Mouse (Mus musculus): ENCODE measurements around the gene Fam186a.
"Not testable (repeated sequence)": the region's sequence is repeated elsewhere in the genome, so short reads cannot be mapped to it uniquely, and the experiment has no call there.

Fam186a gene

DNA sequence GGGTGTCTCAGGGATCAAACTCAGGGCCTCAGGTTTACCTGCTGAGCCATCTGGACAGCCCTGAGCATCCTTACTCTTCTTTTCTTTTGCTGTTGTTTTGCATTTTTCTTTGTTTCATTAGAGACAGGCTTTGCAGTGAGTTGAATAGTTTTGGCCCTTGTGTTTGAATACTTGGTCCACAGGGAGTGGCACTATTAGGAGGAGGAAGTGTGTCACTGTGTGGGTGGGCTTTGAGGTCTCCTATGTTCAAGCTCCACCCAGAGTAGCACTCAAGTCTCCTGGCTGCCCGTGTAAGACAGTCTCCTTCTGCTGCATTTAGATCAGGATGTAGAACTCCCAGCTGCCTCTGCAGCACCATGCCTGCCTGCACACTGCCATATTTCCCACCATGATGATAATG, 32.4 kb downstream of the Fam186a start:
- peak; percentile 34 for DNase-seq (ENCODE audit: low read depth, low spot score)

DNA sequence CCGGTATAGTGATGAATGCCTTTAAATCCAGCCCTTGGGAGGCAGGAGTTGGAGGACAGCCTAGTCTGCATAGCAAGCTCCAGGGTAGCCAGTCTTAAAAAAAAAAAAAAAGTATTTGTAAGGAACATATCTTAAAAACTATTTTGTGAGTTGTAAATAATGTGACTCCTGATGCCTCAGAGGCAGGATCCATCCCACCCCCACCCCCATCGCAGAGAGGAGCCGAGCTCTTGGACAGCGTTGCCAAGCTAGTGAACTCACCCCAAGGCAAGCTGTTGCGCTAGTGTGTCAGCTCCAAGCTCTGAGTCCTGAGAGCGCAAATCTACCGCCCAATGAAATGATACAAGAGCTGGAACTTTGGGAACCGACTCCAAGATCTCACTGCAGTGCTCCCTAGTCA, 35.6 kb downstream of the Fam186a start:
- DNase-seq (ENCODE audit: low read depth, low spot score): peak; percentile 17

DNA sequence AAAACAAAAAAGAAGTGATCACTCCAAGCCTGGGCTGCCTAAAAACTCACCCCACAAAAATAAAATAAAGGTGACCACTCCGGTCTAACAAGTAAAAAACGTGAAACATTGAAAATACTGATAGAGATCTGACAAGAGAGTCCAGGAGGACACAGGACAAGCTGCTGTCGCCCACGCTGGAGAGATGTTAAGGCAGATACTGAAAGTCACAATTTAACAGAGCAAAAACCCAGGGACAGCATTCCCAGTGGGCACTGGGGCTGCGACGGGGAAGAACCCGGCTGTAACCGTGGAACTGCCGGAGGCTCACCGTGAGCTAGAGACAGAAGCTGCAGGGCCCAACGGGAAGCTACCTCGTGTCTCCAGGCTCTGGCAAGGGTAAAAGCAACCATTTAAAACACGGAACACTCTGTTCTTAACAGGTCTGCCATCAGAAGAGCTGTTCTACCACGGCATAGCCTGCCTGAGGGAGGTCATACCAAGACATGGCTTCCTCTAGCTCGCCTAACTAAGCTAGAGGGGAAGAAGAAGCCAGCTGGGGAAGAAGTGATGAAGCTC, 47.2 kb downstream of the Fam186a start:
- no peak for DNase-seq (ENCODE audit: low read depth, low spot score)

- DNase-seq (ENCODE audit: low read depth, low spot score): no peak
These were observed 49.6 kb downstream of the Fam186a start for GRCm38 (mm10) chr15:99917264-99917663.

DNA sequence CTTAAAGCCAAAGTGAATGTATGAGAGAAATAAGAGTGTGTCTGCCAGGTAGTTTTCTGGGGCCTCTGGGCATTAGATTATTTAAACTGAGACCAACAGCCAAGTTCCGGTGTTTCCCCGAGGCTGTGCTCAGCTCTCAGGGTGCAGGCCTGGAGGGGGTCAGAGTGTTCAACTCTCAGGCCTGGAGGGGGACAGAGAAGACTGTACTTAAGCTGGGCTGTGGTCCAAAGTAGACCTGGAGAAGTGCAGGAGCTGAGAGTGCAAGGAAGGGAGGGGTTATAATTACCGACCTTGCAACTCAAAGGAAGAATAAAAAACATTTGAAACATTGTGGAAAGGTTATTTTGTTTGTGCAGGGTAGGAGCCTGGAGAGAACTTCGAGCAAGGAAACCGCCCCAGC, 52.2 kb downstream of the Fam186a start:
- no peak for DNase-seq (ENCODE audit: low read depth, low spot score)

- no peak for DNase-seq (ENCODE audit: low read depth, low spot score)
These were observed 55.1 kb downstream of the Fam186a start for GRCm38 (mm10) chr15:99911785-99912184.

GRCm38 (mm10) chr15:99909339-99909996, 57.4 kb downstream of the Fam186a start:
- DNase-seq (ENCODE audit: low read depth, low spot score): peak; percentile 82

GRCm38 (mm10) chr15:99907514-99907913, 59.3 kb downstream of the Fam186a start:
- no peak for DNase-seq (ENCODE audit: low read depth, low spot score)

DNA sequence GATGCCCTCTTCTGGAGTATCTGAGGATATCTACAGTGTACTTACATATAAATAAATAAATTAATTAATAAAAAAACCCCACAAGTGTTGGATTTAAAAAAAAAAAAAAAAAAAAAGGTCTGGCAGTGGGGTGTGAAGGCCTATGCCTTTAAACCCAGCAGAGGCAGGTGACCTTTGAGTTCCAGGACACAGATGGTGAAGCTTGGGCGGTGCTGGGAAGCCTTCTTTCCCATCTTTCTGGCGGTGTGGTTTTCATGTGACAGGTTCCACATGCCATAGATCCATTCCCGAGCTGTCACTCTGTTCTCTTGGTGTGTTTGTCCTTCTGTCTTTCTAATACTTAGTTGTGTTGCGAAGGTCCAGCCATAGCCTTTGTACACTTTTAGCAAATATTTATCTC, 59.8 kb downstream of the Fam186a start:
- no peak for DNase-seq (ENCODE audit: low read depth, low spot score)

DNA sequence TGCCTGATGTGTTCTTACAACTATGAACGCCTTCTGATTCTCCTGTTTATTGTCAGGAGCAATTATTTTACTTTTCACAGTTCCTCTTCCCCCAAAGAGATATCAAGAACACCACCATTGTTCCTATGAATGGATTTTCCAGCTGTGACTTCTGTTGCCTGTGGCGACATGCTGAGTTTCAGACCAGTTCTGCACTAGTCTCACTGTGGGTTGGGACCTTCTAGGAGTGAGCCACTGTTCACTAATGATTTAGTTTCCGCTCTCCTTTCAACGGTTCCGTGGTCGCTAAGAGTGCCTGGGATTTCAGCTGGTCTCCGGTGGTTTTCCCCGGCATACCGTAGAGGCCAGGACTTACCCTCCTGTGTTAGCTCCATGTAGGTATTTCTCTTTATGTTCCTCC, 62.0 kb downstream of the Fam186a start:
- DNase-seq (ENCODE audit: low read depth, low spot score): no peak

- peak; percentile 61 for DNase-seq (ENCODE audit: low read depth, low spot score)
These were observed 62.5 kb downstream of the Fam186a start for GRCm38 (mm10) chr15:99904333-99904732.

GRCm38 (mm10) chr15:99903227-99903626, 63.6 kb downstream of the Fam186a start:
- no peak for DNase-seq (ENCODE audit: low read depth, low spot score)

DNA sequence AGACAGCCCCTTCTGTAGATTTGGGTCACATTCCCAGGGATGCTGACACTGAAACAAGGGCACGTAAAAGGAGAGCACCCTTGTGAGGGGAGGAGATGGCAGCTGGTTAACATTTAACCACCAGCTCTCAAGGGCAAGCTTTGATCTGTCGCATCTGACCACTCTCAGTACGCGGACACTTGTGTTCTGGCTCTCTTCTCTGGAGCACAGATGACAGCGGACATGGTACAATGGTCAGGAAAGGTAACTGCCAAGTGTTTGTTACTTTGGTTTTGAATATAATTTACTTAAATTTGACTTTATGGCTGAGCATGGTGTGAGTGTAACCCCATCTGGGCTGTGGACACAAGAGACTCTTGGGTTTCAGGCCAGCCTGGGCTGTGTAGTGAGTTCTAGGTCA, 64.1 kb downstream of the Fam186a start:
- DNase-seq (ENCODE audit: low read depth, low spot score): no peak

GRCm38 (mm10) chr15:99896621-99897020, 70.2 kb downstream of the Fam186a start:
- no peak for DNase-seq (ENCODE audit: low read depth, low spot score)

- no peak for DNase-seq (ENCODE audit: low read depth, low spot score)
These were observed 75.5 kb downstream of the Fam186a start for GRCm38 (mm10) chr15:99891355-99891754.

DNA sequence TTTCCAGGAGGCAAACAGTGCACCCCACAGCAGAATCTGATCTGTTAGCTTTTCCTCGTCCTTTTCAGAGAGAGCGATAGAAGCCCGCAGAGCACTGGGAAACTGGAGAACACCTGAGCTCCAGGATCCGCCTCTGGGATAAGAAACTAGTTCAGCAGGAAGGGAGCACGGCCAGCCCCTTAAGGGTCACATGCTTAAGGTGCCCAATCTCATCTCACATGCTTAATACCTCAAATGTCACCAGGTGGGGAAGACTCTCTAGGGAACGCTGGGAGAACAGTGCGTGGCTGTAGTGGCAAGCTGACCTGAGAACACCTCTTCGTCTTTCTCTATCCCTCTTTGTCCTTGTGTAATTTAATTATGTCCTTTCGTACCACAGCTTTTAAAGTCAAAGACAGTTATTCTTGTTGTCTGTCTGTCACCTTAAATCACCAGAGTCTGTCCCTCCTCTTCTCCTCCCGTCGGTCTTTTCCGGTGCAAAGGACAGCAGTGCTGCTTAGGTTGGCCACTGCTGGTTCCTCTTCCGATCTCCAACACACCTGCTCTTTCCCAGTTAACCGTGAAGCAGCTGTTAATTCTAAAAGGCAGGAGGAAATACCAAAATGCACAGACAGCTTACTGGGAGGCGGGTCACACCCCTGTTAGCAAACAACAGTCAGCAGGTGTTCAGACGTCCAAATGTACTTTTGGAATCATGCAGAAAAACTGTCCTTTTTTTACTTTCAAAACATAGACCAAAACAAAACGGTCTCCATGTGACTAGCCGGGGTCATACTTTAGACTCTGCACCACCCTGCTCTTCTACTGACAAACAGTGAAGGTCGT, 76.2 kb downstream of the Fam186a start:
- peak; percentile 28 for DNase-seq (ENCODE audit: low read depth, low spot score)

- no peak for DNase-seq (ENCODE audit: low read depth, low spot score)
These were observed 77.5 kb downstream of the Fam186a start for GRCm38 (mm10) chr15:99889275-99889874.

DNA sequence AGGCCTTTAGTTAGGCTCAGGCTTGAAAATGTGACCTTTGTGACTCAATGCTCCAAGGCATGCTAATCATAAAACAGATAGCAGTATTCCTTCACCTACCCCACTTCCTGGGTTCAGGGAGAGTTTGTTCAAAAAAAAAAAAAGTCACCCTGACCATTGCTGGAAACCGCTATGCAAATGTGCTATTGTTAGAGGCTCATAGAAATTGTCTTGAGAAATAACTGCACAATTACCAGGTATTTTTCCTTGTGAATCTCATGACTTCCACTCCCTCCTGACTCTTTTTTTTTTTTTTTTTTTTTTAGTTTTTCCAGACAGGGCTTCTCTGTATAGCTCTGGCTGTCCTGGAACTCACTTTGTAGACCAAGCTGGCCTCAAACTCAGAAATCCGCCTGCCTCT, 79.7 kb downstream of the Fam186a start:
- not testable (repeated sequence) for DNase-seq (ENCODE audit: low read depth, low spot score)

- DNase-seq (ENCODE audit: low read depth, low spot score): no peak
These were observed 82.8 kb downstream of the Fam186a start for GRCm38 (mm10) chr15:99884038-99884437.

DNA sequence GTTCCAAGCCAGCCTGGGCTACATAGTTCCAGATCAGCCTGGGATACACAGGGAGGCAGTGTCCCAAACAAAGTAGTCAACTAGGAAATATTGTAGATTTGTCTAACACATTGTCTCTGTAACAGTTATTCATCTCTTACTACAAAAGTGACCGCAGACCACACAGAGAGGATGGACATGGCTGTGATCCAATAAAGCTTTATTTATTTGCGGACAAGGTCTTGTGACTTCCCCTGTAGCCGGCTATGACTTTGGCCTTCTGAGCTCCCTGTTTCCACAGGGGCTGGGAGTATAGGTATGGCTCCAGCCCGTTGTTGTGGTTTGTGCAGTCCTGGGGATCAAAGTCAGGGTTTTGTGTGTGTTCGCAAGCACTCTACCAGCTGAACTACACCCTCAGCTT, 88.3 kb downstream of the Fam186a start:
- no peak for DNase-seq (ENCODE audit: low read depth, low spot score)

- DNase-seq (ENCODE audit: low read depth, low spot score): peak; percentile 92
These were observed 91.5 kb downstream of the Fam186a start, which contains the start of gene Lima1 for GRCm38 (mm10) chr15:99875334-99875869. Gene Lima1, minus strand, starts transcription at chr15:99875456.

All from ES-CJ7 (cell line).